Mouse (Mus musculus) forebrain, embryonic 12.5 days (tissue): ENCODE data around the gene Plpp3. TPM values are rescaled to one million over a fixed set of nuclear protein-coding genes. Genes with fewer than 3 reads are reported as not detected.

Experiments used
- ATAC-seq: fragments of 200-750 bp; cut with Nextera tagmentation; 2 replicates; pipeline ENCODE4 v1.8.0; 2017; ENCODE audit warnings: moderate TSS enrichment; ENCODE audit not compliant: low FRiP score
- H3K27ac ChIP-seq: fragments of 300-500 bp; sonication (generic); 2 replicates; pipeline ENCODE4 v1.5.1; 2016; ENCODE audit warnings: mild to moderate bottlenecking
- H3K27me3 ChIP-seq: fragments of 300-500 bp; sonication (generic); 2 replicates; pipeline ENCODE4 v1.6.1; 2016; ENCODE audit warnings: mild to moderate bottlenecking
- H3K36me3 ChIP-seq: fragments of 300-500 bp; sonication (generic); replicated peaks from 2 replicates; pipeline ENCODE4 v1.6.1; 2016; ENCODE audit warnings: mild to moderate bottlenecking
- H3K4me1 ChIP-seq: fragments of 300-500 bp; sonication (generic); 2 replicates; pipeline ENCODE4 v1.6.1; 2016
- H3K4me2 ChIP-seq: fragments of 300-500 bp; sonication (generic); 2 replicates; pipeline ENCODE4 v1.6.1; 2016; ENCODE audit warnings: mild to moderate bottlenecking, moderate library complexity
- H3K4me3 ChIP-seq: fragments of 300-500 bp; sonication (generic); replicated peaks from 2 replicates; pipeline ENCODE4 v1.5.1; 2016; ENCODE audit warnings: mild to moderate bottlenecking
- H3K9ac ChIP-seq: fragments of 300-500 bp; sonication (generic); 2 replicates; pipeline ENCODE4 v1.6.1; 2016; ENCODE audit warnings: mild to moderate bottlenecking
- H3K9me3 ChIP-seq: fragments of 300-500 bp; sonication (generic); 2 replicates; pipeline ENCODE4 v1.6.1; 2016
- WGBS: fragments of 180-500 bp; shearing (Covaris S2); methylation state at CpG from one replicate; pipeline ENCODE4 v1.1.7; 2016; 5-methylcytosine and 5-hydroxymethylcytosine counted together
- polyA plus RNA-seq: library from polyadenylated mRNA; unstranded; fragments of >200 nt; fragmentation: Nextera tagmentation; extraction: Ambion mirVana; gene quantifications from 2 replicates; pipeline ENCODE4 v1.2.1, GENCODE M21; 2016

The Plpp3 gene
- 84.9 and 90.4 TPM in 2 replicates for polyA plus RNA-seq

DNA sequence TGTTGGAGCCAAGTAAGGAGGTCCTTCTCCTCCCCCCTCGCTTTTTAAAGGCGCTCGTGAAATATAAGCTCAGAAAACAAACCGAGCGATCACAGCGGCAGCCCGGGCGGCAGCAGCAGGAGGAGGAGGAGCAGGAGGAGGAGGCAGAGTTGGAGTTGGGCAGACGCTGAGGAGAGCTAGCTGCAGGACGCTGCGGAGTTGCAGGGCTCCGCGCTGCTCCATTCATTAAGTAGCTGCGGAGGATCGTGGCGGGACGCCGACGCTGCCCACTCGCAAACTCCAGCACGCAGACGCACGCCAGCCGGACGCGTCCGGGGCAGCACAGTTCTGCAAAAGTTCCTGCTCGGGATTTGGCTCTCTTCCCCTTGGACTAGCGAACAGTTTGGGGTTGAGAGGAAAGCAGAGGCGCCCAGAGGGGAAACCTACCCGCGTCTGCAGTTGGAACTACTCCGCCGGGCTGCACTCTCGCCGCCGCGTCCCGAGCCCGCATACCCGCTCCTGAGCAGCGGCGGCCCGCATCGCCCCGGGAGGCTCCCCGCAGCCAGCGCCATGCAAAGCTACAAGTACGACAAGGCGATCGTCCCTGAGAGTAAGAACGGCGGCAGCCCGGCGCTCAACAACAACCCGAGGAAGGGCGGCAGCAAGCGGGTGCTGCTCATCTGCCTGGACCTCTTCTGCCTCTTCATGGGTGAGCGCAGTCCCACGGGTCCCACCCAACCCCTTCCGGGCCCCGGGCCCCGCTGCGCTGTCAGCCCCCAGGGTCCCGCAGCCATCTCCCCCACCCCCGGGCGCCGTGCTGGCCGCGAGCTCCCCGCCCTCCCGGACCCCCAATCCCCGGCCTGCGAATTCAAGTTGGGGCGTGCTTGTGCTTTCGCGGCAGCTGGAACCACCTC lies at the start of gene Plpp3:
Plpp3 (plus strand) TSS at position 72 of the 893 bp plus-strand sequence.
- WGBS = under 1% methylated on average over 76 of the region's 77 CpGs
- H3K4me3 ChIP-seq = peak within 1 kb of the TSS; percentile 96
- peak within 1 kb of the TSS; percentile 66 for H3K4me2 ChIP-seq
- no peaks in the 10 kb centered on the region for H3K9me3 ChIP-seq
- H3K27me3 ChIP-seq = no peaks in the 10 kb centered on the region
- H3K36me3 ChIP-seq = peaks cover 16% of the 10 kb centered on the region
- peak within 1 kb of the TSS; percentile 99 for H3K9ac ChIP-seq
- H3K27ac ChIP-seq = peak within 1 kb of the TSS; percentile 98
- peak; percentile 85 for ATAC-seq
- H3K4me1 ChIP-seq = peaks cover 37% of the 10 kb centered on the region

- no peaks in the 10 kb centered on the region for H3K9me3 ChIP-seq
- H3K36me3 ChIP-seq = no peaks in the 10 kb centered on the region
- no peak overlapping the region for H3K4me3 ChIP-seq
- no peak for ATAC-seq
- peaks cover 12% of the 10 kb centered on the region; the same call in 1 of the 2 replicates for H3K27me3 ChIP-seq
- H3K9ac ChIP-seq = no peak overlapping the region
- peaks cover 14% of the 10 kb centered on the region for H3K4me1 ChIP-seq
- H3K4me2 ChIP-seq = no peak overlapping the region
- no peak overlapping the region for H3K27ac ChIP-seq
- WGBS = 49% methylated on average over 12 of the region's 12 CpGs
Measured at GRCm38 (mm10) chr4:105107943-105108640, 49.1 kb upstream of the Plpp3 start.

DNA sequence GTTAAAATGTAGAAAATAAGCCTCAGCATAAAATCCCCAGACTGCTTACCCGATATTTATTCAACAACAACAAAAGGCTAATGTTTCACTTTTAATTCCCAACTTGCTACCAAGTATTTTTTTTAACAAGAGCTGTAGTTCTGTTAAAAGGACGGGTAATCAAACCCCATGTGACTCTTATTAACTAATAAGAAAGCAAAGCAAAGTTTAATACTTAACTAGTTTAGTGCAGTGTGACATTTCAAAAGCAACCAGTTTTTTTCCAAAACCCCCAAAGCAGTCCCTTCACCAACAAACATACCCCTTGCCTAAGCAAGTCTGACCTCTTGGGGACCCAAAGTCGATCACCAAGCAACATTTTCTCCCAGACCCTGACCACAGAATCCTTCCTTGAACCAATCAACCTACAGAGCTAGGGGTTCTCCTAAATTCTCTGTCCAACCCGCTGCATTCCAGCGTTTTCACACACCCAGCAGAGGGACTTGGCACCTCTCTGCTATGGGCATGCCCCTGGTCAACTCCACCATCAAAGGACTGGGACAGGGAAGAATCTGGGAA lies 48.4 kb upstream of the Plpp3 start:
- H3K9ac ChIP-seq = peak overlapping the region; percentile 77; the same call in 1 of the 2 replicates
- H3K27ac ChIP-seq = no peak overlapping the region
- H3K4me3 ChIP-seq = peak overlapping the region; percentile 62
- peaks cover 12% of the 10 kb centered on the region; the same call in 1 of the 2 replicates for H3K27me3 ChIP-seq
- H3K4me1 ChIP-seq = peaks cover 14% of the 10 kb centered on the region
- H3K9me3 ChIP-seq = no peaks in the 10 kb centered on the region
- H3K4me2 ChIP-seq = peak overlapping the region; percentile 87
- peak; percentile 7; the same call in 1 of the 2 replicates for ATAC-seq
- H3K36me3 ChIP-seq = no peaks in the 10 kb centered on the region
- 11% methylated on average over 5 of the region's 5 CpGs for WGBS

- Histone ChIP-seq H3K9me3 (no peaks in the 10 kb centered on the region), H3K27me3 (peaks cover 12% of the 10 kb centered on the region; the same call in 1 of the 2 replicates), H3K4me2 (peak within 1 kb of the TSS; percentile 87), H3K4me1 (peaks cover 14% of the 10 kb centered on the region), H3K27ac (peak within 1 kb of the TSS; percentile 39; the same call in 1 of the 2 replicates), H3K36me3 (no peaks in the 10 kb centered on the region), H3K4me3 (peak within 1 kb of the TSS; percentile 62), H3K9ac (peak within 1 kb of the TSS; percentile 77)
- WGBS = under 1% methylated on average over 73 of the region's 80 CpGs
- peak; percentile 94 for ATAC-seq
Measured at GRCm38 (mm10) chr4:105109199-105109989, 47.8 kb upstream of the Plpp3 start, which contains the start of gene Prkaa2. Gene Prkaa2, minus strand, starts transcription at chr4:105109890.

DNA sequence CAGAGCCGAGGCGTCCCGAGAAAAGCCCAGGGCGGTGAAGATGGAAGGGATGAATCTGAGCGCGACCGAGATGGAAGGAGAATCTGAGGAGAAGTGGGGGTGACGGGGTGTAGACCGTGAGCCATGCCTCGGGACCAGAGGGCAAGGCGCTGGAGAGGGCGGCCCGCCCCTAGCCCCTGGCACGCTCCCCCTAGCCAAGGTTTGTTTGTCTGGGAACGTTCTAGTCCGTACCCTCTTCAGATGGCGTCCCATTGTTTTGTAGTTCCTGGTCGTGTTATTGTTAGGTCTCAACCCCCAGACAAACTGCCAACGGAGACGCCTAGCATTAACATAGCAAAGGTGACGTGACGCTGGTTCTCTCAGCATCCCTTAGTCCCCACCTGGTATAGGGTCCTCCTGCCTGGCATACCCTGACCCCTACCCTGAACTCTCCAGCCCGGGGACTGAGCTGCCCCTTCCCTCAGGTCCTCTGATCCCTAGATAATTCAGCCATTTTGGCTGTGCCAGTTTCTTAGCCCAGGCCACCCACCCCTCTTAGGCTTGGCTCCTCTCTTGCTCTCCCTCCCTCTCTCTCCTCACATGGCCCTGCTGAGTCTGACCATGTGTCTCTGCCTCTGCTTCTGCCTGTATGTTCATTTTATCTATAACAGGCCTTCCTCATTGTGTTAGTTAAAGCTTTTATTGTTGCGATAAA lies 47.0 kb upstream of the Plpp3 start:
- H3K9ac ChIP-seq = peak overlapping the region; percentile 77
- H3K36me3 ChIP-seq = no peaks in the 10 kb centered on the region
- WGBS = 3% methylated on average over 24 of the region's 24 CpGs
- H3K4me1 ChIP-seq = peaks cover 14% of the 10 kb centered on the region
- H3K9me3 ChIP-seq = no peaks in the 10 kb centered on the region
- peak; percentile 78 for ATAC-seq
- peaks cover 12% of the 10 kb centered on the region; the same call in 1 of the 2 replicates for H3K27me3 ChIP-seq
- peak overlapping the region; percentile 39; the same call in 1 of the 2 replicates for H3K27ac ChIP-seq
- H3K4me3 ChIP-seq = peak overlapping the region; percentile 62
- H3K4me2 ChIP-seq = peak overlapping the region; percentile 87

DNA sequence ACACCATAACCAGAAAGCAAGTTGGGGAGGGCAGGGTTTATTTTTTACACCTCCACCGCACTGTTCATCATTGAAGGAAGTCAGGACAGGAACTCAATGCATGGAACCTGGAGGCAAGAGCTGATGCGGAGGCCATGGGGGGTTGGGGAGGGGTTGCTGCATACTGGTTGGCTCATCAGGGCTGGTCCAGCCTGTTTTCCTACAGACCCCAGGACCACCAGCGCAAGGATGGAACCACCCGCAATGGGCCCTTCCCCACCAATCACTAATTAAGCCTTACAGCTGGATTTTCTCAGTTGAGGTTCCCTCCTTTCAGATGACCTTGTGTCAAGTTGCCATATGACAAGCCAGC lies 46.5 kb upstream of the Plpp3 start:
- Histone ChIP-seq H3K27ac (no peak overlapping the region), H3K4me1 (peaks cover 14% of the 10 kb centered on the region), H3K9me3 (no peaks in the 10 kb centered on the region), H3K27me3 (peaks cover 12% of the 10 kb centered on the region; the same call in 1 of the 2 replicates), H3K4me3 (peak overlapping the region; percentile 62), H3K9ac (peak overlapping the region; percentile 77), H3K36me3 (no peaks in the 10 kb centered on the region), H3K4me2 (peak overlapping the region; percentile 87)
- 0 out of 2 replicates have a peak, but pooled peaks have one; percentile 12 for ATAC-seq
- whole genome bisulfite sequencing = 60% methylated on average over 4 of the region's 4 CpGs

DNA sequence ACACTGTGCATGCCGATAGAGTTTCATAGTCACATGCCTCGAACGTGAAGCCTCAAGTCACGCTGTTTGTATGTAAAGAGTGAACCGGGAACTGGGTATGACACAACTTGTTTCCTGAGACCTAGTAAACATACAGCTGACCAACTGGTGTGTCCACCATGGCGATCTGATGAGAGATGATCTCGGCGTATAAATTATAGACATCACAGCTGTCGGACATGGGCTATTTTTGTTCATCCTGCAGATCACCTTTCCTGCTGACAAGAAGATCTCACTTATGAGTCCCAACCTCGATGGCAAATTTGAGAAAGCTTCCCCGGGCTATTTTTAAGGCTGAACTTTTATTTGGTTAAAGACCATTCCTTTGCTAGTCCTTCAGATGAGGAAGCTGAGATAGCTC lies 45.4 kb upstream of the Plpp3 start:
- Histone ChIP-seq H3K4me3 (no peak overlapping the region), H3K9me3 (no peaks in the 10 kb centered on the region), H3K9ac (no peak overlapping the region), H3K4me1 (peaks cover 14% of the 10 kb centered on the region), H3K27me3 (peaks cover 12% of the 10 kb centered on the region; the same call in 1 of the 2 replicates), H3K4me2 (no peak overlapping the region), H3K36me3 (no peaks in the 10 kb centered on the region), H3K27ac (no peak overlapping the region)
- ATAC-seq = no peak
- WGBS = 92% methylated on average over 11 of the region's 11 CpGs

DNA sequence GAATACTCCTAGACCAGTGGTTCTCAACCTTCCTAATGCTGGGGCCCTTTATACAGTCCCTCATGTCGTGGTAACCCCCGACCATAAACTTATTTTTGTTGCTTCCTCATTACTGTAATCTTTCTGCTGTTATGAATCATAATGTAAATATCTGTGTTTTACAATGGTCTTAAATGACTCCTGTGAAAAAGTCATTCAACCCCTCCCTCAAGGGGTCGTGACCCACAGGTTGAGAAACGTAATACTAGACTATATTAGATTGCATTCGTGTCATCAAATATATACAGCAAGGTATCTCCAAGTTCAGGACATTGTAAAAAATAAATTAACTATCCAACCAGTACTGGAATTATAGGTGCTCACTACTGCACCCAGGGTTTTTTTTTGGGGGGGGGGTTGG lies 44.1 kb upstream of the Plpp3 start:
- no peak overlapping the region for H3K27ac ChIP-seq
- H3K36me3 ChIP-seq = no peaks in the 10 kb centered on the region
- 86% methylated on average over 5 of the region's 5 CpGs for WGBS
- H3K4me2 ChIP-seq = no peak overlapping the region
- H3K9ac ChIP-seq = no peak overlapping the region
- peaks cover 9% of the 10 kb centered on the region; the same call in 1 of the 2 replicates for H3K27me3 ChIP-seq
- no peak overlapping the region for H3K4me3 ChIP-seq
- peaks cover 14% of the 10 kb centered on the region for H3K4me1 ChIP-seq
- no peak for ATAC-seq
- H3K9me3 ChIP-seq = no peaks in the 10 kb centered on the region

- H3K4me1 ChIP-seq = peaks cover 14% of the 10 kb centered on the region
- 81% methylated on average over 3 of the region's 3 CpGs for WGBS
- H3K36me3 ChIP-seq = no peaks in the 10 kb centered on the region
- H3K27ac ChIP-seq = no peak overlapping the region
- no peak overlapping the region for H3K9ac ChIP-seq
- peaks cover 5% of the 10 kb centered on the region; the same call in 1 of the 2 replicates for H3K27me3 ChIP-seq
- no peaks in the 10 kb centered on the region for H3K9me3 ChIP-seq
- ATAC-seq = no peak
- H3K4me2 ChIP-seq = no peak overlapping the region
- H3K4me3 ChIP-seq = no peak overlapping the region
Measured at GRCm38 (mm10) chr4:105113468-105113867, 43.7 kb upstream of the Plpp3 start.

DNA sequence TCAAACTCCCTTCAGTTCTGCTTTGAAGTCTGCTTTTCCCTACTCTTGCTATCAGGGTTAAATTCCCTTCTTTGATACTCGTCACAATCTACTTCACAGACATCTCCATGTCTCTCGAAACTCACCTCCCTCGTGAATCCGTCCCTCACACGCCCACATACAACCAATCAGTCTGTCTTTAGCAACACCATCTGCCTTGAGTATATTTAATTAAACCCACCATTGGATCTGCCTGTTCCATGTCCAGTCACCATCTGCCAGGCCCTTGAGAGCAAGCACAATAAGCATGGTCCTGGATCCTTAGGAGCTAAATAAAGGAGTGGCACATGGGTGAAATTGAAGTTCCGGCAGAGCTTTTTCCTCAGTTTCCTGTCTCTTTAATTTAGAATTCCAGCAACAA lies 36.1 kb upstream of the Plpp3 start:
- Histone ChIP-seq H3K27me3 (no peaks in the 10 kb centered on the region), H3K4me2 (no peak overlapping the region), H3K9me3 (no peaks in the 10 kb centered on the region), H3K4me1 (no peaks in the 10 kb centered on the region), H3K4me3 (no peak overlapping the region), H3K27ac (no peak overlapping the region), H3K9ac (no peak overlapping the region), H3K36me3 (no peaks in the 10 kb centered on the region)
- ATAC-seq = no peak
- 82% methylated on average over 6 of the region's 6 CpGs for WGBS

GRCm38 (mm10) chr4:105122429-105122828 lies 34.7 kb upstream of the Plpp3 start:
- Histone ChIP-seq H3K9me3 (no peaks in the 10 kb centered on the region), H3K4me3 (no peak overlapping the region), H3K27me3 (no peaks in the 10 kb centered on the region), H3K27ac (no peak overlapping the region), H3K36me3 (no peaks in the 10 kb centered on the region), H3K4me1 (no peaks in the 10 kb centered on the region), H3K9ac (no peak overlapping the region), H3K4me2 (no peak overlapping the region)
- 44% methylated on average over 8 of the region's 8 CpGs for WGBS
- no peak for ATAC-seq
